15 mouse cellular contexts compared by ENCODE assay signal in the genomic region with DNA sequence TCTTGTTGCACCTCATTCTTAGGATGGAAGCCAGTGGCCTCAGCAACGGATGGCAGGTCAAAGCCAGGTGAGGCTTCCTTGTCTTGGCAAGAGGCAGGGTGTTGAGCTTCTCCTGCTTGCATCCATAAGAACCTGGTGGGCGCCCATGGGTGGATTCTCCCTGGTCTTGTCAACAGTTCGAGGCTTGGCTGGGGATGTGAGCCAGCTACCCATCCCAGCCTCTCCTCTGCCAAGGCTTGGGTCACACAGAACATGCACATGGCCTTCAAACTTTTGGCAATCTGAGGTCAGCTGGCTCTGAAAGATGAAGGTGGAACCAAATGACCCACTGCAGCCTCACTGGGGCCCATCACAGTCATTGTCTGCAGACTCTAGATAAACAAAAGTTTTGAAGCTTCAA.
"Had no signal": no experiment of that assay in that cellular context is flagged by ENCODE, and none has a peak within 500 bp of the region (broad histone marks: within the 10 kb centered on the region; RNA-seq: fewer than 3 reads in every experiment).

No protein-coding gene starts in this region.

- H3K9ac ChIP-seq: limb, embryonic 12.5 days; liver, embryonic 15.5 days; lung, embryonic 14.5 days; midbrain, embryonic 12.5 days; stomach, embryonic 15.5 days had no signal

- H3K27ac ChIP-seq: hindbrain, postnatal 0 days; kidney, postnatal 0 days; layer of hippocampus, adult 2 months; limb, embryonic 12.5 days; liver, embryonic 15.5 days; macrophage; midbrain, embryonic 12.5 days; stomach, embryonic 15.5 days had no signal

- H3K9me3 ChIP-seq: limb, embryonic 12.5 days; liver, embryonic 15.5 days; megakaryocyte, embryonic 14.5 days; midbrain, embryonic 12.5 days; stomach, embryonic 15.5 days had no signal

- H3K4me3 ChIP-seq: layer of hippocampus, adult 2 months; limb, embryonic 12.5 days; liver, embryonic 15.5 days; megakaryocyte, embryonic 14.5 days; midbrain, embryonic 12.5 days; stomach, embryonic 15.5 days had no signal

- ATAC-seq: hindbrain, postnatal 0 days had no signal

- DNase-seq: liver; lung, embryonic 14.5 days; lung, postnatal 10 days; right cerebral cortex, postnatal 14 days; thymus, adult 2 months; thymus, postnatal 25 days had no signal

- H3K4me1 ChIP-seq: limb, embryonic 12.5 days; midbrain, embryonic 12.5 days; stomach, embryonic 15.5 days had no signal

- H3K27me3 ChIP-seq: limb, embryonic 12.5 days; liver, embryonic 15.5 days; megakaryocyte, embryonic 14.5 days; midbrain, embryonic 12.5 days; stomach, embryonic 15.5 days had no signal

- H3K4me2 ChIP-seq: limb, embryonic 12.5 days; liver, embryonic 15.5 days; lung, embryonic 14.5 days; midbrain, embryonic 12.5 days; stomach, embryonic 15.5 days had no signal
